Mouse (Mus musculus): ENCODE measurements at regions not wholly inside any gene's neighbourhood (a gene's known extent, or its start where the extent isn't known, plus 50 kb on each side); places are given as distances from the start of the nearest gene placed in this dataset.
A peak's percentile ranks its signal among the peaks of the same experiment; 100 is the strongest.
"Not testable (repeated sequence)": the region's sequence is repeated elsewhere in the genome, so short reads cannot be mapped to it uniquely, and the experiment has no call there.

GRCm38 (mm10) chr16:15368383-15369163, 51.3 kb downstream of the Gm21897 start:
- DNase-seq: no peak

- no peak for DNase-seq
Measured at GRCm38 (mm10) chr16:15372844-15373243, 55.6 kb downstream of the Gm21897 start.

GRCm38 (mm10) chr16:15373961-15374360, 56.7 kb downstream of the Gm21897 start:
- no peak for DNase-seq

DNA sequence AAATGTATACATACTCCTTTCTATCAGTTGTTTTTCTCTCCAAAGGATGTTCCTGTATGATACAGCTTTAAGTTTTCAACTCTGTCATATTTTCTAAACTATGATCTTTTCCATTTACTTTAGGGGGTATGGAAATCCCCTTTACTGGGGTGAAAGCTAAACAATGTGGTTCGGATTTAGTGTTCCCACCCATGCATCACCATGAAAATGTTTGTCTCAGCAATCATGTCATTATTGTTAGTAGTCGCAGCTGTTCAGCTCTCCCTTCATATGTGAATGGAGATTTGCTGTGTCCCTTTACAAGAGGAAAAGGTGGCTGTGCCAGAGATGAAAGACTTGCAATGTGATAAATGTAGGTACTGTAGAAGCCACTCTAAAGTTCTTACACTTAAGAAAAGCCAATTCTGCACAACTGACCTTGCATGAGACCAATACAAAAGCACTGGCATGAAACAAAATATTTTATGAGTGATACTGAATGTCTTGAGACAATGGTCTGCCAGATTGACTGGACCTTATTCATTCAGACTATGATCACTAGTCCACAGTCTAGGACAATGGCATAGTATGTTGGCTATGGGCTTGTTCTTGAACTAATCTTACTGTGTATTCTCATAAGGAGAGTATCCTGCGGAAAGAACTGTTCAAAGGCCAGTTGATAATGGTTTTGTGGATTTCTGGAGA, 68.4 kb downstream of the Gm21897 start:
- DNase-seq: no peak

- DNase-seq: peak; percentile 53
Measured at GRCm38 (mm10) chr16:15386241-15386574, 69.0 kb downstream of the Gm21897 start.

GRCm38 (mm10) chr16:15389892-15390291, 72.6 kb downstream of the Gm21897 start:
- no peak for DNase-seq

DNA sequence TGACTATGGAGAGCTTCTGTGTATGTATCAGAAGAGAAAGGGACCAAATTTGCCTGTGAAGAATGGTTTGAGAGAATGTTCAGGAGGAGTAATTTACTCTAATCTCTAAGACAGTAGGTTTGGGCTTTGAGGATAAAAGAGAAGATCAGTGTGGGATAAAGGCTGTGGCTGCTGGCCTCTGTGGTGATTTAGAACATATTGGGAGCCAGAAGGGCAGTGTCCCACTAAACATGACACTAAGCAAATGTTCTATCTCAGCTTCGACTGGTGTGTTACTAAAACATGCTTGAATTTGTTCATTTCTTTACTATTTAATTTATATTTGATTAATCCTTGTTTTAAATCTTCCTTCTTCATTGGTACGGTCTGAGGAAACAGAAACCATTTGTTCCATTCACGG, 113.1 kb downstream of the Gm21897 start:
- no peak for DNase-seq

GRCm38 (mm10) chr16:15432681-15433080, 115.4 kb downstream of the Gm21897 start:
- DNase-seq: no peak

DNA sequence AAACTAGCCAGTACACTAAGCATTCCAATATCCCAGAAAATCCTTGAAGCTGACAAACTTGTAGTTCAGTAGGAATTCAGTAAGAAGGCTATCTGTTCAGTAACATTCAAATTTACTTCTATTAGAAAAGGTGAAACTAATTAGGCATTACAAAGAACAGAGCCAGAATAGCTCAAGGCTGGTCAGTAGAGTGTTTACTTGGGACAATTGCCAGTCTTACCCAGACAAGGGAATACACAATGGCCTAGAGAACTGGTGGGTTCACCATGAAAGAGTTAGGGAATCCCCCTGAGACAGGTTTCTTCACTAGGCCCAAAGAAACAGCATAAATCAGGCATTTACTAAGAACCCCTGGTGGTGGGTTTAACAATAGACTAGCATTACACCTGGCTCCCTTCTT, 145.6 kb downstream of the Gm21897 start:
- not testable (repeated sequence) for DNase-seq

GRCm38 (mm10) chr16:15473875-15474274, 156.6 kb downstream of the Gm21897 start:
- DNase-seq: no peak

GRCm38 (mm10) chr16:15478876-15479275, 161.6 kb downstream of the Gm21897 start:
- DNase-seq: no peak

DNA sequence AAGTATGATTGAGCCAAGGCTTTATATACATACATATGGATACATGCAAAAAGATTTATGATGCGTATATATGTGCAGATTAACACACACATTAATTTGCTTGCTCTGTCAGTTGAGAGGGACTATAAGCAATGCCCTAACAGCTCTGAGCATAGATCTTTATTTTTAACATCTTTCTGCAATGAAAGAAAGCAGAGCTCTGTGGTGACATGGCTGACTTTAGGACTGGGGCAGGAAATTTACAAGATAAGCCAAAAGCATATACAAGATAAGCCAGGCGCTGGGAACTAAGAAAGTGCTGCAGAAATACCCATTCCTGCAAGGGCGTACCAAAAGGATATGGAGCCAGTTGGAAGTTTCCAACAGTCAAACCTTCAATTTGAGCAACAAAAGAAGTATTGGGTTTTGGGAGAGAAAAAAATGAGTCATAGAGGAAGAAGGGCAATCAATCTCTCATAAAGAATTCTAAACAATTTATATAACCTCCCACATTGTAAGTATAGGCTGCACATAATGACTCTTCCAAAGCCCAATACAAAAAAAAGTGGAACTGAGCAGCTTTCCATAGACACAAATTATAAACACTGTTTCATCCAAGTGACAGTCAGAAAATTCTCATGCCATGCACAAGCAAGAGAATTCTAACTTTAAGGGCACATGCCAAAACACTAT, 174.2 kb downstream of the Gm21897 start:
- DNase-seq: no peak

DNA sequence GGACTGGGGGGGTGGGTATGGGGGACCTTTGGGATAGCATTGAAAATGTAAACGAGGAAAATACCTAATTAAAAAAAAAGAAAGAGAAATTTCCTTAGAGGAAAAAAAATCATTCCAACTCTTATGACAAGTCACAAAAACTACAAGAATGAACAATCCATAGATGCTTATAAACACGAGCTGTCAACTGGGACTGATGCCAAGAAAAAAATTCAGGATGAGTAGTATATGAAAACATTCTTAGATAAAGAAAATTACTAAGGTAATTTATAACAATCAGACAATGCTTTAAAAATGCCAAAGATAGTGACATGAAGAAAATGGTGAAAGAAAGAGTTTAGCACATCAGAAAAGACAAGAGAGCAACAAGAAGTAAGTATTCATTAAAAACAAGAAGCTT, 176.0 kb downstream of the Gm21897 start:
- DNase-seq: no peak
